Mouse (Mus musculus) neural tube, embryonic 11.5 days (tissue): ENCODE measurements around the gene Olfr1366. TPM values are rescaled to one million over a fixed set of nuclear protein-coding genes. Genes with fewer than 3 reads are reported as not detected.
"Not testable (repeated sequence)": the region's sequence is repeated elsewhere in the genome, so short reads cannot be mapped to it uniquely, and the experiment has no call there.

Experiments
- ATAC-seq: fragments of 200-750 bp; cut with Nextera tagmentation; 2 replicates; pipeline ENCODE4 v1.8.0; 2017; ENCODE audit warnings: moderate number of reproducible peaks, mild to moderate bottlenecking, moderate TSS enrichment, moderate library complexity; ENCODE audit not compliant: insufficient read depth, low FRiP score, low TSS enrichment
- DNase-seq: peaks from one replicate; pipeline ENCODE4 v3.0.0-alpha.2; 2015; ENCODE audit warnings: low spot score
- H3K27ac ChIP-seq: fragments of 300-500 bp; sonication (generic); 2 replicates; pipeline ENCODE4 v1.5.1; 2014; ENCODE audit warnings: low read depth, mild to moderate bottlenecking, low read length
- H3K27me3 ChIP-seq: fragments of 300-500 bp; sonication (generic); 2 replicates; pipeline ENCODE4 v1.6.1; 2014; ENCODE audit warnings: mild to moderate bottlenecking, low read length, mixed read lengths; ENCODE audit not compliant: control insufficient read depth, insufficient read depth
- H3K36me3 ChIP-seq: fragments of 300-500 bp; sonication (generic); 2 replicates; pipeline ENCODE4 v1.6.1; 2014; ENCODE audit warnings: mild to moderate bottlenecking, low read length, moderate library complexity, mixed read lengths; ENCODE audit not compliant: control insufficient read depth, insufficient read depth
- H3K4me1 ChIP-seq: fragments of 300-500 bp; sonication (generic); 2 replicates; pipeline ENCODE4 v1.6.1; 2014; ENCODE audit warnings: low read length, mixed read lengths; ENCODE audit not compliant: control insufficient read depth, insufficient read depth
- H3K4me2 ChIP-seq: fragments of 300-500 bp; sonication (generic); 2 replicates; pipeline ENCODE4 v1.6.1; 2014; ENCODE audit warnings: low read depth, mild to moderate bottlenecking, moderate library complexity
- H3K4me3 ChIP-seq: fragments of 300-500 bp; sonication (generic); 2 replicates; pipeline ENCODE4 v1.5.1; 2014; ENCODE audit warnings: low read depth, low read length
- H3K9ac ChIP-seq: fragments of 300-500 bp; sonication (generic); 2 replicates; pipeline ENCODE4 v1.6.1; 2014; ENCODE audit warnings: mild to moderate bottlenecking, low read length
- H3K9me3 ChIP-seq: fragments of 300-500 bp; sonication (generic); 2 replicates; pipeline ENCODE4 v1.6.1; 2016; ENCODE audit warnings: low read length; ENCODE audit not compliant: control insufficient read depth
- WGBS: fragments of 180-500 bp; shearing (Covaris S2); extraction: QIAGEN DNeasy Blood & Tissue Kit; methylation state at CpG from one replicate; pipeline ENCODE4 v1.1.7; 2014; 5-methylcytosine and 5-hydroxymethylcytosine counted together
- polyA plus RNA-seq: library from polyadenylated mRNA; unstranded; fragments of >200 nt; fragmentation: Nextera tagmentation; extraction: Ambion mirVana; gene quantifications from 2 replicates; pipeline ENCODE4 v1.2.1, GENCODE M21; 2014

Gene Olfr1366
- polyA plus RNA-seq, 1 experiment from 2014 or later: 0.12 TPM

GRCm38 (mm10) chr13:21502296-21502695, 40.3 kb downstream of the Olfr1366 start:
- 90% methylated on average over 5 of the region's 5 CpGs for WGBS
- H3K9ac ChIP-seq: no peak overlapping the region
- H3K4me3 ChIP-seq: no peak overlapping the region
- H3K36me3 ChIP-seq: no peaks in the 10 kb centered on the region
- no peaks in the 10 kb centered on the region for H3K27me3 ChIP-seq
- no peaks in the 10 kb centered on the region for H3K9me3 ChIP-seq
- ATAC-seq (no peak), DNase-seq (no peak)
- no peak overlapping the region for H3K4me2 ChIP-seq
- no peak overlapping the region for H3K27ac ChIP-seq
- no peaks in the 10 kb centered on the region for H3K4me1 ChIP-seq

GRCm38 (mm10) chr13:21501182-21501581, 41.4 kb downstream of the Olfr1366 start, which contains the start of gene Gm11273:
Gene Gm11273, minus strand, starts transcription at chr13:21501418.
- 94% methylated on average over 17 of the region's 17 CpGs for WGBS
- not testable (repeated sequence) for H3K4me2 ChIP-seq, H3K36me3 ChIP-seq, H3K27me3 ChIP-seq, ATAC-seq, DNase-seq, H3K4me3 ChIP-seq, H3K4me1 ChIP-seq, H3K9ac ChIP-seq, H3K9me3 ChIP-seq, H3K27ac ChIP-seq

- no peaks in the 10 kb centered on the region for H3K27me3 ChIP-seq
- H3K9me3 ChIP-seq: no peaks in the 10 kb centered on the region
- no peak within 1 kb of the TSS for H3K9ac ChIP-seq
- ATAC-seq (no peak), DNase-seq (no peak)
- no peak within 1 kb of the TSS for H3K4me2 ChIP-seq
- H3K4me1 ChIP-seq: no peaks in the 10 kb centered on the region
- 95% methylated on average over 21 of the region's 21 CpGs for WGBS
- H3K36me3 ChIP-seq: no peaks in the 10 kb centered on the region
- H3K27ac ChIP-seq: no peak within 1 kb of the TSS
- H3K4me3 ChIP-seq: no peak within 1 kb of the TSS
Observed at GRCm38 (mm10) chr13:21495080-21495479, 47.5 kb downstream of the Olfr1366 start, which contains the start of gene AK157302. Gene AK157302, plus strand, starts transcription at chr13:21495223.

- Histone ChIP-seq H3K27ac (no peak overlapping the region), H3K4me3 (no peak overlapping the region), H3K9ac (no peak overlapping the region), H3K27me3 (no peaks in the 10 kb centered on the region), H3K4me2 (no peak overlapping the region), H3K4me1 (no peaks in the 10 kb centered on the region), H3K9me3 (no peaks in the 10 kb centered on the region), H3K36me3 (no peaks in the 10 kb centered on the region)
- DNase-seq: no peak
- WGBS: 95% methylated on average over 5 of the region's 5 CpGs
- ATAC-seq: no peak
Observed at GRCm38 (mm10) chr13:21492847-21493246, 49.8 kb downstream of the Olfr1366 start.

- Histone ChIP-seq H3K27ac (no peak overlapping the region), H3K4me3 (no peak overlapping the region), H3K9me3 (no peaks in the 10 kb centered on the region), H3K4me1 (no peaks in the 10 kb centered on the region), H3K36me3 (no peaks in the 10 kb centered on the region; the same call in 1 of the 2 replicates), H3K27me3 (no peaks in the 10 kb centered on the region), H3K9ac (no peak overlapping the region), H3K4me2 (no peak overlapping the region)
- DNase-seq (no peak), ATAC-seq (no peak)
- 92% methylated on average over 1 of the region's 1 CpGs for WGBS
Observed at GRCm38 (mm10) chr13:21486881-21487280, 55.7 kb downstream of the Olfr1366 start.

Other genes with a start within 250 kb of the Olfr1366 start
- gene Gpx6, start 230.7 kb downstream of the Olfr1366 start, polyA plus RNA-seq: 0.30 TPM in 1 of 2 replicates, not detected in the other
- not detected in 2 replicates for gene Olfr1367, start 195.9 kb downstream of the Olfr1366 start, polyA plus RNA-seq
- gene Zscan12, start 180.0 kb downstream of the Olfr1366 start, polyA plus RNA-seq: 14.8 and 19.6 TPM in 2 replicates
- 79.8 and 84.7 TPM in 2 replicates for gene Zkscan3, start 140.1 kb downstream of the Olfr1366 start, polyA plus RNA-seq
- 4.1 and 4.9 TPM in 2 replicates for gene Pgbd1, start 101.8 kb downstream of the Olfr1366 start, polyA plus RNA-seq
- gene Zscan26, start 89.1 kb downstream of the Olfr1366 start, polyA plus RNA-seq: 14.9 and 17.5 TPM in 2 replicates
- gene Nkapl, start 74.3 kb downstream of the Olfr1366 start, polyA plus RNA-seq: 2.5 and 3.2 TPM in 2 replicates
- gene Zkscan4, start 63.9 kb downstream of the Olfr1366 start, polyA plus RNA-seq: 4.0 and 4.5 TPM in 2 replicates
- gene Gm10065, start 63.4 kb downstream of the Olfr1366 start, polyA plus RNA-seq: 3.5 TPM in 1 of 2 replicates, not detected in the other
- 0.15 and 0.61 TPM in 2 replicates for gene AK157302, start 47.6 kb downstream of the Olfr1366 start, polyA plus RNA-seq
- gene Gm11273, start 41.4 kb downstream of the Olfr1366 start, polyA plus RNA-seq: 3.5 and 6.3 TPM in 2 replicates
- gene Zkscan8, start 11.7 kb downstream of the Olfr1366 start, polyA plus RNA-seq: 10.5 and 12.1 TPM in 2 replicates
- 0.05 TPM in 1 of 2 replicates, not detected in the other for gene Olfr1535, start 17.1 kb upstream of the Olfr1366 start, polyA plus RNA-seq
- gene Olfr1364, start 39.0 kb upstream of the Olfr1366 start, polyA plus RNA-seq: not detected in 2 replicates
- not detected in 2 replicates for gene Olfr1362, start 71.2 kb upstream of the Olfr1366 start, polyA plus RNA-seq
- gene Olfr11, start 99.7 kb upstream of the Olfr1366 start, polyA plus RNA-seq: not detected in 2 replicates
- 0.08 TPM in 1 of 2 replicates, not detected in the other for gene Olfr1361, start 120.6 kb upstream of the Olfr1366 start, polyA plus RNA-seq
- gene Olfr1360, start 134.6 kb upstream of the Olfr1366 start, polyA plus RNA-seq: not detected in 2 replicates
- not detected in 2 replicates for gene Olfr1359, start 155.3 kb upstream of the Olfr1366 start, polyA plus RNA-seq
- gene Hist1h2bl, start 173.3 kb upstream of the Olfr1366 start, polyA plus RNA-seq: 2.1 and 2.3 TPM in 2 replicates
- 13.2 and 19.5 TPM in 2 replicates for gene Hist1h2ai, start 173.6 kb upstream of the Olfr1366 start, polyA plus RNA-seq
- gene Hist1h3h, start 174.9 kb upstream of the Olfr1366 start, polyA plus RNA-seq: 5.6 and 23.9 TPM in 2 replicates
- 4.3 and 4.6 TPM in 2 replicates for gene Hist1h2bm, start 179.2 kb upstream of the Olfr1366 start, polyA plus RNA-seq
- gene Hist1h4j, start 192.3 kb upstream of the Olfr1366 start, polyA plus RNA-seq: 1.1 and 1.4 TPM in 2 replicates
- gene Hist1h4k, start 207.7 kb upstream of the Olfr1366 start, polyA plus RNA-seq: 1.8 and 2.3 TPM in 2 replicates
- 8.1 and 9.3 TPM in 2 replicates for gene Hist1h2ak, start 211.0 kb upstream of the Olfr1366 start, polyA plus RNA-seq
- gene Hist1h2bn, start 211.3 kb upstream of the Olfr1366 start, polyA plus RNA-seq: 2.1 and 3.2 TPM in 2 replicates
- gene Hist1h1b, start 237.8 kb upstream of the Olfr1366 start, polyA plus RNA-seq: 15.4 and 16.9 TPM in 2 replicates
- 228 and 229 TPM in 2 replicates for gene Hist1h3i, start 240.6 kb upstream of the Olfr1366 start, polyA plus RNA-seq
- gene Hist1h2an, start 244.4 kb upstream of the Olfr1366 start, polyA plus RNA-seq: 11.7 and 14.0 TPM in 2 replicates
- 2.2 and 2.6 TPM in 2 replicates for gene Hist1h2bp, start 244.7 kb upstream of the Olfr1366 start, polyA plus RNA-seq